12 mouse cellular contexts compared by ENCODE assay signal in the genomic region with DNA sequence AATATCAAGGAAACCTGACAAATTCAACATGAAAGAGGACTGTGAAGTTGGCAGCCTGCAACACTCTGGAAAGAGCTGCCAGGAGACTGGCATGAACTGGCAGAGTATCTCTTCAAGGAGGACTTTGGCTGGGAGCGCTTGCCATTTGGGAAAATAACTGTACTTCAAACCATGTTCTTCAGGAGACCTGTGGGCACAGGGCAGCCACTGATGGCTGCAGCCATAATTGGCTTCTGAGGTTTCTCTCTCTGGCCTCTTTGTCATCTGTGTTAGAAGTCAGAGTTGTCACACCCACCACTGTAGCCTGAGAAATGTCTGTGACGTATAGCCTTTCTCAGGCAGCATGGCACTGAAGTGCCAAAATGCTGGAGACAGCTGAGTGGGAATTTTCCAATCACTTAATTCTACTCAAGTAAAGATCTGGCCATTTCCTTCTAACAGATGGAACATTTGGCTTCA. TPM values are rescaled to one million over a fixed set of nuclear protein-coding genes. Genes with fewer than 3 reads are reported as not detected.
A peak's percentile ranks its signal among the peaks of the same experiment; 100 is the strongest.
DNase-seq lines count a peak whose midpoint lies in the region; ATAC-seq lines count a peak whose summit lies in the region.
"Had no signal": no experiment of that assay in that cellular context is flagged by ENCODE, and none has a peak within 500 bp of the region (broad histone marks: within the 10 kb centered on the region; RNA-seq: fewer than 3 reads in every experiment).

No protein-coding gene starts in this region.

- peaks cover 10% of the 10 kb centered on the region for H3K36me3 ChIP-seq in embryonic facial prominence, embryonic 15.5 days
- H3K36me3 ChIP-seq in embryonic facial prominence, embryonic 10.5 days (replicated peaks), result peaks cover 46% of the 10 kb centered on the region

- no peak overlapping the region for H3K4me2 ChIP-seq in embryonic facial prominence, embryonic 15.5 days (replicated peaks)
- H3K4me2 ChIP-seq: midbrain, embryonic 11.5 days had no signal

- no peak overlapping the region for H3K9ac ChIP-seq in embryonic facial prominence, embryonic 15.5 days

- ATAC-seq in embryonic facial prominence, embryonic 15.5 days (ENCODE audit: insufficient number of reproducible peaks, low FRiP score, low TSS enrichment, low read depth), result no peak
- ATAC-seq: Patski had no signal

- no peak for DNase-seq in embryonic facial prominence, embryonic 10.5 days (ENCODE audit: low spot score)
- peak; percentile 34 to 50 for DNase-seq in kidney, adult 8-10 months
- no peak for DNase-seq in kidney, postnatal 10 days
- DNase-seq in right cerebral cortex, postnatal 10 days (ENCODE audit: low spot score in 2 of 2), result peak; percentile 56 to 62
- no peak for DNase-seq in right cerebral cortex, adult 18-20 months
- peak; percentile 41 for DNase-seq in telencephalon, adult 2 months (ENCODE audit: low read depth, low spot score)
- no peak for DNase-seq in urinary bladder, postnatal 25 days (ENCODE audit: low spot score)
- DNase-seq: lung, adult 18-20 months; retina, postnatal 1 day had no signal

- WGBS in embryonic facial prominence, embryonic 15.5 days, result 69% methylated on average over 2 of the region's 2 CpGs
- 92% methylated on average over 2 of the region's 2 CpGs for WGBS in embryonic facial prominence, embryonic 10.5 days

- no peaks in the 10 kb centered on the region for H3K9me3 ChIP-seq in embryonic facial prominence, embryonic 15.5 days (replicated peaks)
- no peaks in the 10 kb centered on the region for H3K9me3 ChIP-seq in embryonic facial prominence, embryonic 10.5 days

- no peaks in the 10 kb centered on the region for H3K27me3 ChIP-seq in embryonic facial prominence, embryonic 15.5 days
- H3K27me3 ChIP-seq in embryonic facial prominence, embryonic 10.5 days (replicated peaks; ENCODE audit: low read depth, poor library complexity, severe bottlenecking), result no peaks in the 10 kb centered on the region
- H3K27me3 ChIP-seq: Patski had no signal

- peak overlapping the region; percentile 7; the same call in 1 of the 2 replicates for H3K27ac ChIP-seq in embryonic facial prominence, embryonic 15.5 days (replicated peaks)
- no peak overlapping the region for H3K27ac ChIP-seq in embryonic facial prominence, embryonic 10.5 days (replicated peaks)

- H3K4me3 ChIP-seq in embryonic facial prominence, embryonic 15.5 days (replicated peaks), result no peak overlapping the region
- no peak overlapping the region for H3K4me3 ChIP-seq in embryonic facial prominence, embryonic 10.5 days

- H3K4me1 ChIP-seq in embryonic facial prominence, embryonic 15.5 days, result peaks cover 82% of the 10 kb centered on the region
- peaks cover 91% of the 10 kb centered on the region for H3K4me1 ChIP-seq in embryonic facial prominence, embryonic 10.5 days

RNA-seq across cellular contexts. Expression of a gene that starts 46.2 kb away (rescaled TPM):
- 190 and 199 TPM in 2 replicates for polyA plus RNA-seq in embryonic facial prominence, embryonic 15.5 days (2015; fragmentation: Nextera tagmentation; extraction: Ambion mirVana)
- polyA plus RNA-seq in embryonic facial prominence, embryonic 10.5 days (2016; fragmentation: Nextera tagmentation; extraction: Ambion mirVana), result 67.6 and 77.1 TPM in 2 replicates

Comparison
In these comparisons a context has a peak if more than half of its experiments do, and no peak if none do; other contexts are left out.
1. DNase-seq: peak in kidney, adult 8-10 months (2 of 2), right cerebral cortex, postnatal 10 days (2 of 2) and telencephalon, adult 2 months (single experiment); none in embryonic facial prominence, embryonic 10.5 days (single experiment), kidney, postnatal 10 days (single experiment), right cerebral cortex, adult 18-20 months (single experiment) and urinary bladder, postnatal 25 days (single experiment).